11 mouse cellular contexts compared by ENCODE assay signal in genomic region chr7:37931631-37932030, GRCm38 (mm10).
A peak's percentile ranks its signal among the peaks of the same experiment; 100 is the strongest.
DNase-seq lines count a peak whose midpoint lies in the region; ATAC-seq and TF ChIP-seq lines count a peak whose summit lies in the region.
"Had no signal": no experiment of that assay in that cellular context is flagged by ENCODE, and none has a peak within 500 bp of the region (broad histone marks: within the 10 kb centered on the region; RNA-seq: fewer than 3 reads in every experiment).

No protein-coding gene starts in this region.

- H3K36me3 ChIP-seq in heart, embryonic 14.5 days (ENCODE audit: control insufficient read depth, insufficient read depth, low read length): no peaks in the 10 kb centered on the region
- H3K36me3 ChIP-seq in neural tube, embryonic 12.5 days: no peaks in the 10 kb centered on the region
- no peaks in the 10 kb centered on the region for H3K36me3 ChIP-seq in neural tube, embryonic 15.5 days
- H3K36me3 ChIP-seq in liver, adult 2 months (ENCODE audit: control insufficient read depth, insufficient read depth, low read length): no peaks in the 10 kb centered on the region
- H3K36me3 ChIP-seq in stomach, postnatal 0 days (ENCODE audit: control insufficient read depth, insufficient read depth, low read length): no peaks in the 10 kb centered on the region
- H3K36me3 ChIP-seq: midbrain, embryonic 15.5 days had no signal

- DNase-seq in heart, postnatal 10 days: no peak
- peak; percentile 64 for DNase-seq in liver, adult 2 months (ENCODE audit: extremely low read depth, low read depth, low spot score)
- DNase-seq in stomach, postnatal 0 days (ENCODE audit: low spot score): no peak
- no peak for DNase-seq in frontal cortex, adult 2 months (ENCODE audit: extremely low spot score in 1 of 2, low spot score in 1 of 2)
- DNase-seq: kidney, adult 18-20 months; thymus, adult 2 months had no signal

- 8% methylated on average over 3 of the region's 3 CpGs for WGBS in heart, embryonic 14.5 days
- WGBS in neural tube, embryonic 12.5 days: 40% methylated on average over 3 of the region's 3 CpGs
- WGBS in neural tube, embryonic 15.5 days: 40% methylated on average over 3 of the region's 3 CpGs
- WGBS in liver, adult 2 months: 21% methylated on average over 3 of the region's 3 CpGs
- 11% methylated on average over 3 of the region's 3 CpGs for WGBS in stomach, postnatal 0 days

- no peak for TF ChIP-seq CTCF in liver, adult 2 months (IDR thresholded peaks at IDR 0.05; ENCODE audit: low read depth, low read length)
- TF ChIP-seq CTCF in stomach, postnatal 0 days (IDR thresholded peaks at IDR 0.05; ENCODE audit: low read depth): no peak

- intact Hi-C loops in heart, postnatal 10 days (cut with DNase I): loop anchor here (5.0 kb wide), 1 partner anchor 159 kb away; the partner anchor contains the start of gene Zfp536

- H3K27me3 ChIP-seq in heart, embryonic 14.5 days (ENCODE audit: control insufficient read depth, insufficient read depth, low read length): no peaks in the 10 kb centered on the region
- no peaks in the 10 kb centered on the region for H3K27me3 ChIP-seq in neural tube, embryonic 12.5 days (replicated peaks)
- no peaks in the 10 kb centered on the region for H3K27me3 ChIP-seq in neural tube, embryonic 15.5 days (replicated peaks)
- no peaks in the 10 kb centered on the region for H3K27me3 ChIP-seq in liver, adult 2 months (ENCODE audit: control insufficient read depth, insufficient read depth, low read length)
- H3K27me3 ChIP-seq in stomach, postnatal 0 days (ENCODE audit: control insufficient read depth, insufficient read depth, low read length): no peaks in the 10 kb centered on the region
- H3K27me3 ChIP-seq: midbrain, embryonic 15.5 days had no signal

- H3K9me3 ChIP-seq in heart, embryonic 14.5 days (ENCODE audit: control insufficient read depth, low read length): no peaks in the 10 kb centered on the region
- no peaks in the 10 kb centered on the region for H3K9me3 ChIP-seq in neural tube, embryonic 12.5 days
- no peaks in the 10 kb centered on the region for H3K9me3 ChIP-seq in neural tube, embryonic 15.5 days (replicated peaks)
- no peaks in the 10 kb centered on the region for H3K9me3 ChIP-seq in stomach, postnatal 0 days (ENCODE audit: control insufficient read depth, low read length)
- H3K9me3 ChIP-seq: midbrain, embryonic 15.5 days had no signal

- H3K9ac ChIP-seq in heart, embryonic 14.5 days (ENCODE audit: low read length): no peak overlapping the region
- H3K9ac ChIP-seq in neural tube, embryonic 12.5 days: no peak overlapping the region
- no peak overlapping the region for H3K9ac ChIP-seq in neural tube, embryonic 15.5 days (replicated peaks)
- no peak overlapping the region for H3K9ac ChIP-seq in liver, adult 2 months (ENCODE audit: low read depth, low read length)
- no peak overlapping the region for H3K9ac ChIP-seq in stomach, postnatal 0 days (ENCODE audit: low read length)
- H3K9ac ChIP-seq: midbrain, embryonic 15.5 days had no signal

- H3K79me2 ChIP-seq in liver, adult 2 months (ENCODE audit: control insufficient read depth, insufficient read depth, low read length): no peaks in the 10 kb centered on the region

- H3K4me3 ChIP-seq in heart, embryonic 14.5 days (ENCODE audit: control insufficient read depth in 1 of 2, insufficient read depth in 1 of 2, low read depth in 1 of 2, low read length in 2 of 2): no peak overlapping the region
- H3K4me3 ChIP-seq in neural tube, embryonic 12.5 days: 0 out of 2 replicates have a peak overlapping the region, but pooled peaks have one; percentile 9
- H3K4me3 ChIP-seq in neural tube, embryonic 15.5 days (replicated peaks): no peak overlapping the region
- no peak overlapping the region for H3K4me3 ChIP-seq in liver, adult 2 months (ENCODE audit: insufficient read depth, low read depth, low read length)
- H3K4me3 ChIP-seq in stomach, postnatal 0 days (ENCODE audit: low read depth, low read length): no peak overlapping the region
- H3K4me3 ChIP-seq: midbrain, embryonic 15.5 days had no signal

- no peak overlapping the region for H3K27ac ChIP-seq in heart, embryonic 14.5 days (replicated peaks in 1 of 2; ENCODE audit: control insufficient read depth in 1 of 2, insufficient read depth in 1 of 2, low read depth in 2 of 2, low read length in 2 of 2)
- H3K27ac ChIP-seq in neural tube, embryonic 12.5 days: no peak overlapping the region
- no peak overlapping the region for H3K27ac ChIP-seq in neural tube, embryonic 15.5 days (replicated peaks)
- no peak overlapping the region for H3K27ac ChIP-seq in liver, adult 2 months (replicated peaks; ENCODE audit: insufficient read depth, low read depth, low read length)
- H3K27ac ChIP-seq in stomach, postnatal 0 days (replicated peaks): no peak overlapping the region
- H3K27ac ChIP-seq: midbrain, embryonic 15.5 days had no signal

- H3K4me1 ChIP-seq in heart, embryonic 14.5 days (ENCODE audit: control insufficient read depth in 2 of 2, insufficient read depth in 2 of 2, low read length in 2 of 2): peaks cover 5 to 9% of the 10 kb centered on the region in 2 experiments
- H3K4me1 ChIP-seq in neural tube, embryonic 12.5 days: peaks cover 30% of the 10 kb centered on the region
- peaks cover 25% of the 10 kb centered on the region for H3K4me1 ChIP-seq in neural tube, embryonic 15.5 days
- peaks cover 3% of the 10 kb centered on the region for H3K4me1 ChIP-seq in liver, adult 2 months (ENCODE audit: control insufficient read depth, insufficient read depth, low read length)
- peaks cover 3% of the 10 kb centered on the region; the same call in 1 of the 2 replicates for H3K4me1 ChIP-seq in stomach, postnatal 0 days (replicated peaks; ENCODE audit: control insufficient read depth, insufficient read depth)

- TF ChIP-seq POLR2A in liver, adult 2 months (IDR thresholded peaks at IDR 0.05; ENCODE audit: extremely low read depth, insufficient read depth, low read length): no peak

- ATAC-seq in heart, embryonic 14.5 days (ENCODE audit: insufficient number of reproducible peaks, insufficient read depth, low FRiP score, low read depth): no peak
- no peak for ATAC-seq in neural tube, embryonic 12.5 days (ENCODE audit: low FRiP score, low read depth)
- no peak for ATAC-seq in neural tube, embryonic 15.5 days (ENCODE audit: low FRiP score)
- ATAC-seq in stomach, postnatal 0 days (ENCODE audit: low FRiP score, low TSS enrichment): 0 out of 2 replicates have a peak, but pooled peaks have one; percentile 44
- no peak for ATAC-seq in inflammation-experienced regulatory T-cells, adult 6 months
- ATAC-seq: midbrain, embryonic 15.5 days had no signal

- TF ChIP-seq EP300 in stomach, postnatal 0 days (optimal IDR thresholded peaks at IDR 0.05): no peak

- peak overlapping the region; percentile 20; the same call in 1 of the 2 replicates for H3K4me2 ChIP-seq in heart, embryonic 14.5 days (ENCODE audit: low read length)
- no peak overlapping the region for H3K4me2 ChIP-seq in neural tube, embryonic 12.5 days (replicated peaks)
- H3K4me2 ChIP-seq in neural tube, embryonic 15.5 days: no peak overlapping the region
- no peak overlapping the region for H3K4me2 ChIP-seq in stomach, postnatal 0 days (replicated peaks; ENCODE audit: low read depth)
- H3K4me2 ChIP-seq: midbrain, embryonic 15.5 days had no signal
